Mouse (Mus musculus): Measurements from ENCODE around the gene Ndufa13. TPM values are rescaled to one million over a fixed set of nuclear protein-coding genes. Genes with fewer than 3 reads are reported as not detected.

The Ndufa13 gene
- polyA plus RNA-seq, 1 experiment from 2014 or later: 205 TPM

DNA sequence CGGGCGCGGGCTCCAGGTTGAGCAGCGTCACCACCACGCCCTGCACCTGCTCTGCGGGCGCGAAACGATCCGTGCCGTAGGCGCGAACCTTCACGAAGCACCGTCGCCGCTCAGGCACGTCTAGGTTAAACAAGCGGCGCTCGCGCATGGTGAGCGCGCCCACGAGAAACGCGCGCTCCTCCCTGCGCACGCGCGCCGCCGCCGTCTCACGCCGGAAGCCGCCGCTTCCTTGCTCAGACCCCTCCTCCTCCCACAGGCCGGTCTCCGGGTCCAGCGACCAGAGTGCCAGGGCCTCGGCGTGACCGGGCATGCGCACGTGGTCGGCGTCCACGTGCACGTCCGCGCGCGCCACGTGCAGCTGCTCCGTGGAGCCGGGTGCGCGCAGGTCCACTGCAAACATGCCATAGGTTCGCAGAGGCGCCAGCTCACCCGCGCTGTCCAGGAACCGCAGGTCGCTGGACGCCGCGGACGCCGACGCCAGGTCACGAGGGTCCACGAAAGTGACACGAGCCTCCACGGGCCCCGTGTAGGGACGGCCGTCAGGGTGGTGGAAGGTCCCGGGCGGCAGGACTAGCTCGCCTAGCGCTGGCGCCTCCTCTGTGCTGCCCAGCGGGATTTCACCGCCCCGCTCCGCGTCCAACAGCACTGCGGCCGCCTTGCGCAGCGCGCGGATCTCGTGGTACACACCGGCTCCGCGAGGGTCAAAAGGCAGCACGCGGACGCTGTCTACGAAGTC, 20.2 kb downstream of the Ndufa13 start:
- ATAC-seq (ENCODE audit: low FRiP score, low TSS enrichment) (peak; percentile 56), DNase-seq (ENCODE audit: low spot score) (peak; percentile 66)
- 4% methylated on average over 63 of the region's 103 CpGs for WGBS
- H3K27me3 ChIP-seq (ENCODE audit: control insufficient read depth, insufficient read depth, low read length): peaks cover 35% of the 10 kb centered on the region
- H3K9ac ChIP-seq (ENCODE audit: low read length): no peak overlapping the region
- TF ChIP-seq CTCF (IDR thresholded peaks at IDR 0.05; ENCODE audit: low read depth): no peak
- no peak for TF ChIP-seq EP300 (optimal IDR thresholded peaks at IDR 0.05)
- peak overlapping the region; percentile 39 for H3K4me3 ChIP-seq (ENCODE audit: low read depth, low read length)
- H3K9me3 ChIP-seq (ENCODE audit: control insufficient read depth, low read length): no peaks in the 10 kb centered on the region
- no peaks in the 10 kb centered on the region for H3K36me3 ChIP-seq (ENCODE audit: control insufficient read depth, insufficient read depth, low read length)
- no peaks in the 10 kb centered on the region for H3K4me1 ChIP-seq (replicated peaks; ENCODE audit: control insufficient read depth, insufficient read depth)
- no peak overlapping the region for H3K27ac ChIP-seq (replicated peaks)
- peak overlapping the region; percentile 55 for H3K4me2 ChIP-seq (replicated peaks; ENCODE audit: low read depth)

DNA sequence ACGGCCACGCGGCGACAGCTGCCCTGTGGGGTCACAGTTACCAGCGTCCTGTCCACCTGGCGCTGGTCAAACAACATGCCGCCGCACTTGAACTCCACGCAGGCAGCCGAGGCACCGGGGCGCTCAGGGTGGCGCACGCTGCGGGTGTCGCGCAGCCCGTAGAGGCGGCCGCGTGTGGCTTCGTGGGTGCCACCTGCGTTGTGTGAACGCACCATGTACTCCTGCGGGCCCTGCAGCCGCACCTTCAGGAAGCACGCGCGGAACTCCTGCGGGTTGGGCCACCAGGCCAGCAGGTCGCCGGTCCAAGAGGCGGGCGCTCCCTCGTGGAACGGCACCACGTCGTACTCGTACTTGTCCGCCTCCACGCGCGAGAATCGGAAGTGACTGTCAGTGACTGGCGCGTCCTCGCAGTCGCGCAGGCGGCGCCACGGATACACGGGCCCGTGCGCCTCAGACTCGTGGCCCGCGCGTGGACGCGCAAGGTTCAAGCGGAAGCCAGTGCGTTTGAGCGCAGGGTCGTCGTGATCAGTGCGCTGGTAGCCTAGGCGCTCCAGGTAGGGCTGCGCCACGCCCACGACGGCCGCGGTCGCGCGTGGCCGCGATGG, 21.0 kb downstream of the Ndufa13 start:
- Histone ChIP-seq H3K9ac (ENCODE audit: low read length) (no peak overlapping the region), H3K27ac (replicated peaks) (no peak overlapping the region), H3K4me2 (replicated peaks; ENCODE audit: low read depth) (peak overlapping the region; percentile 55), H3K36me3 (ENCODE audit: control insufficient read depth, insufficient read depth, low read length) (no peaks in the 10 kb centered on the region), H3K27me3 (ENCODE audit: control insufficient read depth, insufficient read depth, low read length) (peaks cover 34% of the 10 kb centered on the region), H3K4me3 (ENCODE audit: low read depth, low read length) (peak overlapping the region; percentile 39), H3K9me3 (ENCODE audit: control insufficient read depth, low read length) (no peaks in the 10 kb centered on the region), H3K4me1 (replicated peaks; ENCODE audit: control insufficient read depth, insufficient read depth) (no peaks in the 10 kb centered on the region)
- TF ChIP-seq EP300 (optimal IDR thresholded peaks at IDR 0.05) (no peak), CTCF (IDR thresholded peaks at IDR 0.05; ENCODE audit: low read depth) (no peak)
- 18% methylated on average over 72 of the region's 79 CpGs for WGBS
- no peak for DNase-seq (ENCODE audit: low spot score)
- ATAC-seq (ENCODE audit: low FRiP score, low TSS enrichment): no peak

DNA sequence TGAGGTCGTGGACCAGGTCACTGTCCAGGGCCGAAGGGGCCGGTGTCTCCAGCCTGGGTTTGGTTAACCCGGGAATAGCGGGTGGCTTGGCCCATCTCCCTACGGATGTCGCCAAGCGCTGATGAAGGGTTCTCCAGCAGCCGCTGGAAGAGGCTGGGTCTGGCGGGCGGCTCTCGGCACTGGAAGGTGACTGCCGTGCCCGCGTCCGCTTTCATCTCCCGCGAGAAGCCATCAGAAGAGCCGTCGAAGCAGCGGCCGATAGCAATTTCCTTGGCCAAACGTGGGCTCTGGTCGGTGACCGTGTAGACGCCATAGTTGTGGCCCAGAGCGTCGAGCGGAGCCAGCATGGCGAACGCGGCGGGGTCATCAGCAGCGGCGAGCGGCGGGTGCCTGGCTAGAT, 21.5 kb downstream of the Ndufa13 start:
- ATAC-seq (ENCODE audit: low FRiP score, low TSS enrichment): no peak
- H3K4me2 ChIP-seq (replicated peaks; ENCODE audit: low read depth): peak overlapping the region; percentile 55; the same call in 1 of the 2 replicates
- H3K27me3 ChIP-seq (ENCODE audit: control insufficient read depth, insufficient read depth, low read length): peaks cover 30% of the 10 kb centered on the region; the same call in 1 of the 2 replicates
- H3K36me3 ChIP-seq (ENCODE audit: control insufficient read depth, insufficient read depth, low read length): no peaks in the 10 kb centered on the region
- H3K9ac ChIP-seq (ENCODE audit: low read length): no peak overlapping the region
- H3K4me3 ChIP-seq (ENCODE audit: low read depth, low read length): peak overlapping the region; percentile 39; the same call in 1 of the 2 replicates
- no peaks in the 10 kb centered on the region for H3K9me3 ChIP-seq (ENCODE audit: control insufficient read depth, low read length)
- no peak overlapping the region for H3K27ac ChIP-seq (replicated peaks)
- 14% methylated on average over 37 of the region's 37 CpGs for WGBS
- no peak for DNase-seq (ENCODE audit: low spot score)
- TF ChIP-seq EP300 (optimal IDR thresholded peaks at IDR 0.05) (no peak), CTCF (IDR thresholded peaks at IDR 0.05; ENCODE audit: low read depth) (no peak)
- H3K4me1 ChIP-seq (replicated peaks; ENCODE audit: control insufficient read depth, insufficient read depth): no peaks in the 10 kb centered on the region

- no peak for ATAC-seq (ENCODE audit: low FRiP score, low TSS enrichment)
- no peak overlapping the region for H3K4me2 ChIP-seq (replicated peaks; ENCODE audit: low read depth)
- no peak overlapping the region for H3K27ac ChIP-seq (replicated peaks)
- no peak overlapping the region for H3K4me3 ChIP-seq (ENCODE audit: low read depth, low read length)
- TF ChIP-seq EP300 (optimal IDR thresholded peaks at IDR 0.05): no peak
- TF ChIP-seq CTCF (IDR thresholded peaks at IDR 0.05; ENCODE audit: low read depth): no peak
- H3K27me3 ChIP-seq (ENCODE audit: control insufficient read depth, insufficient read depth, low read length): peaks cover 29% of the 10 kb centered on the region; the same call in 1 of the 2 replicates
- no peaks in the 10 kb centered on the region for H3K9me3 ChIP-seq (ENCODE audit: control insufficient read depth, low read length)
- DNase-seq (ENCODE audit: low spot score): no peak
- no peaks in the 10 kb centered on the region for H3K36me3 ChIP-seq (ENCODE audit: control insufficient read depth, insufficient read depth, low read length)
- no peaks in the 10 kb centered on the region for H3K4me1 ChIP-seq (replicated peaks; ENCODE audit: control insufficient read depth, insufficient read depth)
- no peak overlapping the region for H3K9ac ChIP-seq (ENCODE audit: low read length)
- 68% methylated on average over 8 of the region's 8 CpGs for WGBS
Observed at GRCm38 (mm10) chr8:69879678-69880077, 22.7 kb downstream of the Ndufa13 start.

GRCm38 (mm10) chr8:69877992-69878391, 24.4 kb downstream of the Ndufa13 start:
- DNase-seq (ENCODE audit: low spot score): no peak
- no peaks in the 10 kb centered on the region for H3K9me3 ChIP-seq (ENCODE audit: control insufficient read depth, low read length)
- H3K4me2 ChIP-seq (replicated peaks; ENCODE audit: low read depth): no peak overlapping the region
- H3K4me1 ChIP-seq (replicated peaks; ENCODE audit: control insufficient read depth, insufficient read depth): no peaks in the 10 kb centered on the region
- ATAC-seq (ENCODE audit: low FRiP score, low TSS enrichment): no peak
- peaks cover 13% of the 10 kb centered on the region; the same call in 1 of the 2 replicates for H3K27me3 ChIP-seq (ENCODE audit: control insufficient read depth, insufficient read depth, low read length)
- TF ChIP-seq CTCF (IDR thresholded peaks at IDR 0.05; ENCODE audit: low read depth): no peak
- no peak for TF ChIP-seq EP300 (optimal IDR thresholded peaks at IDR 0.05)
- no peak overlapping the region for H3K27ac ChIP-seq (replicated peaks)
- WGBS: 54% methylated on average over 3 of the region's 3 CpGs
- no peaks in the 10 kb centered on the region for H3K36me3 ChIP-seq (ENCODE audit: control insufficient read depth, insufficient read depth, low read length)
- H3K4me3 ChIP-seq (ENCODE audit: low read depth, low read length): no peak overlapping the region
- no peak overlapping the region for H3K9ac ChIP-seq (ENCODE audit: low read length)

- Histone ChIP-seq H3K27me3 (ENCODE audit: control insufficient read depth, insufficient read depth, low read length) (peaks cover 9% of the 10 kb centered on the region; the same call in 1 of the 2 replicates), H3K4me2 (replicated peaks; ENCODE audit: low read depth) (no peak overlapping the region), H3K4me3 (ENCODE audit: low read depth, low read length) (no peak overlapping the region), H3K4me1 (replicated peaks; ENCODE audit: control insufficient read depth, insufficient read depth) (no peaks in the 10 kb centered on the region), H3K9me3 (ENCODE audit: control insufficient read depth, low read length) (no peaks in the 10 kb centered on the region), H3K27ac (replicated peaks) (no peak overlapping the region), H3K9ac (ENCODE audit: low read length) (no peak overlapping the region), H3K36me3 (ENCODE audit: control insufficient read depth, insufficient read depth, low read length) (no peaks in the 10 kb centered on the region)
- TF ChIP-seq EP300 (optimal IDR thresholded peaks at IDR 0.05): no peak
- no peak for TF ChIP-seq CTCF (IDR thresholded peaks at IDR 0.05; ENCODE audit: low read depth)
- DNase-seq (ENCODE audit: low spot score): no peak
- ATAC-seq (ENCODE audit: low FRiP score, low TSS enrichment): no peak
- 86% methylated on average over 4 of the region's 4 CpGs for WGBS
Observed at GRCm38 (mm10) chr8:69877396-69877795, 25.0 kb downstream of the Ndufa13 start.

Data from stomach, postnatal 0 days (tissue).